Mouse (Mus musculus) liver, adult 2 months (tissue): ENCODE measurements at regions not wholly inside any gene's neighbourhood (a gene's known extent, or its start where the extent isn't known, plus 50 kb on each side); places are given as distances from the start of the nearest gene placed in this dataset.

ENCODE experiments used
- CTCF ChIP-seq: fragments of 200-500 bp; IDR thresholded peaks from 2 replicates; pipeline ENCODE4 v1.5.1; 2011; ENCODE audit warnings: low read depth, low read length, control low read depth
- POLR2A ChIP-seq: fragments of 200-500 bp; IDR thresholded peaks from 2 replicates; pipeline ENCODE4 v1.6.1; 2011; ENCODE audit warnings: low read length, control low read depth; ENCODE audit not compliant: insufficient read depth; ENCODE audit errors: extremely low read depth

- peak; percentile 56 for TF ChIP-seq CTCF
- TF ChIP-seq POLR2A, result no peak
These were observed 320.1 kb upstream of the Tmem229a start for GRCm38 (mm10) chr6:25276221-25276620.
